Mouse (Mus musculus): ENCODE data around the gene Pfkfb3.
A peak's percentile ranks its signal among the peaks of the same experiment; 100 is the strongest.

Gene Pfkfb3

GRCm38 (mm10) chr2:11428621-11429020 lies 125.3 kb downstream of the Pfkfb3 start:
- DNase-seq (ENCODE audit: low spot score), result no peak

GRCm38 (mm10) chr2:11427596-11427995 lies 126.3 kb downstream of the Pfkfb3 start:
- DNase-seq (ENCODE audit: low spot score), result no peak

GRCm38 (mm10) chr2:11426379-11426778 lies 127.5 kb downstream of the Pfkfb3 start:
- no peak for DNase-seq (ENCODE audit: low spot score)

- DNase-seq (ENCODE audit: low spot score), result peak; percentile 31
These were observed 128.3 kb downstream of the Pfkfb3 start for GRCm38 (mm10) chr2:11425421-11426131.

- DNase-seq (ENCODE audit: low spot score), result no peak
These were observed 129.6 kb downstream of the Pfkfb3 start for GRCm38 (mm10) chr2:11424252-11424651.

GRCm38 (mm10) chr2:11423421-11423820 lies 130.5 kb downstream of the Pfkfb3 start:
- no peak for DNase-seq (ENCODE audit: low spot score)

GRCm38 (mm10) chr2:11422384-11422783 lies 131.5 kb downstream of the Pfkfb3 start:
- no peak for DNase-seq (ENCODE audit: low spot score)

All from ovary, postnatal 10 days (tissue).